23 mouse cellular contexts compared by ENCODE assay signal in genomic region chr2:157185022-157185660, GRCm38 (mm10). TPM values are rescaled to one million over a fixed set of nuclear protein-coding genes. Genes with fewer than 3 reads are reported as not detected.
DNase-seq lines count a peak whose midpoint lies in the region; ATAC-seq and TF ChIP-seq lines count a peak whose summit lies in the region.
"Had no signal": no experiment of that assay in that cellular context is flagged by ENCODE, and none has a peak within 500 bp of the region (broad histone marks: within the 10 kb centered on the region; RNA-seq: fewer than 3 reads in every experiment).

No protein-coding gene starts in this region.

- H3K27me3 ChIP-seq in heart, embryonic 10.5 days (ENCODE audit: insufficient read depth, poor library complexity, severe bottlenecking), result no peaks in the 10 kb centered on the region
- H3K27me3 ChIP-seq in megakaryocyte, embryonic 14.5 days (replicated peaks), result no peaks in the 10 kb centered on the region
- H3K27me3 ChIP-seq in liver, embryonic 16.5 days (ENCODE audit: control insufficient read depth, insufficient read depth, low read depth, low read length), result no peaks in the 10 kb centered on the region
- H3K27me3 ChIP-seq in forebrain, embryonic 12.5 days, result no peaks in the 10 kb centered on the region
- no peaks in the 10 kb centered on the region for H3K27me3 ChIP-seq in midbrain, postnatal 0 days (ENCODE audit: insufficient read depth, low read length)
- H3K27me3 ChIP-seq: hindbrain, embryonic 15.5 days; intestine, embryonic 15.5 days; Patski had no signal

- H3K36me3 ChIP-seq in heart, embryonic 10.5 days, result peaks cover 70% of the 10 kb centered on the region
- H3K36me3 ChIP-seq in megakaryocyte, embryonic 14.5 days (replicated peaks; ENCODE audit: low read length), result peaks cover 77% of the 10 kb centered on the region
- peaks cover 48% of the 10 kb centered on the region for H3K36me3 ChIP-seq in liver, embryonic 16.5 days (ENCODE audit: control insufficient read depth, insufficient read depth)
- H3K36me3 ChIP-seq in forebrain, embryonic 12.5 days (replicated peaks), result peaks cover 80% of the 10 kb centered on the region
- peaks cover 13% of the 10 kb centered on the region for H3K36me3 ChIP-seq in midbrain, postnatal 0 days (ENCODE audit: insufficient read depth, low read length)

- no peak for DNase-seq in heart, embryonic 10.5 days (ENCODE audit: low spot score)
- no peak for DNase-seq in heart, postnatal 36 days
- no peak for DNase-seq in ovary, postnatal 10 days (ENCODE audit: low spot score)
- no peak for DNase-seq in midbrain, postnatal 0 days (ENCODE audit: low spot score)
- DNase-seq: adrenal gland, postnatal 10 days; cerebellum, adult 11 months; gastrocnemius, postnatal 14 days; heart, postnatal 4 days; kidney, adult 9 months; kidney, postnatal 36 days; left cerebral cortex, postnatal 4 days; lung, postnatal 10 days; thymus, postnatal 14 days had no signal

- intact Hi-C loops in heart, postnatal 36 days (cut with DNase I), result no loop called here

- H3K4me2 ChIP-seq in liver, embryonic 16.5 days (ENCODE audit: low read depth, low read length), result 0 out of 2 replicates have a peak overlapping the region, but pooled peaks have one; percentile 5
- no peak overlapping the region for H3K4me2 ChIP-seq in forebrain, embryonic 12.5 days
- H3K4me2 ChIP-seq in midbrain, postnatal 0 days (ENCODE audit: low read depth, low read length, poor library complexity, severe bottlenecking), result no peak overlapping the region
- H3K4me2 ChIP-seq: hindbrain, embryonic 15.5 days; intestine, embryonic 15.5 days had no signal

- H3K4me3 ChIP-seq in heart, embryonic 10.5 days, result no peak overlapping the region
- H3K4me3 ChIP-seq in megakaryocyte, embryonic 14.5 days (replicated peaks), result peak overlapping the region; percentile 14
- H3K4me3 ChIP-seq in liver, embryonic 16.5 days (ENCODE audit: low read depth, low read length), result no peak overlapping the region
- H3K4me3 ChIP-seq in forebrain, embryonic 12.5 days (replicated peaks), result no peak overlapping the region
- H3K4me3 ChIP-seq in midbrain, postnatal 0 days (ENCODE audit: low read depth, low read length), result no peak overlapping the region
- H3K4me3 ChIP-seq: embryonic facial prominence, embryonic 10.5 days; hindbrain, embryonic 15.5 days; intestine, embryonic 15.5 days; left cerebral cortex, adult 2 months had no signal

- H3K4me1 ChIP-seq in heart, embryonic 10.5 days, result peaks cover 9% of the 10 kb centered on the region; the same call in 1 of the 2 replicates
- peaks cover 11% of the 10 kb centered on the region for H3K4me1 ChIP-seq in megakaryocyte, embryonic 14.5 days
- H3K4me1 ChIP-seq in liver, embryonic 16.5 days (ENCODE audit: control insufficient read depth, low read depth, low read length), result peaks cover 14% of the 10 kb centered on the region
- H3K4me1 ChIP-seq in forebrain, embryonic 12.5 days, result no peaks in the 10 kb centered on the region
- no peaks in the 10 kb centered on the region for H3K4me1 ChIP-seq in midbrain, postnatal 0 days (ENCODE audit: insufficient read depth, low read length)
- H3K4me1 ChIP-seq: embryonic facial prominence, embryonic 10.5 days; hindbrain, embryonic 15.5 days; intestine, embryonic 15.5 days had no signal

- H3K9ac ChIP-seq in liver, embryonic 16.5 days (ENCODE audit: low read depth, low read length), result no peak overlapping the region
- no peak overlapping the region for H3K9ac ChIP-seq in forebrain, embryonic 12.5 days
- no peak overlapping the region for H3K9ac ChIP-seq in midbrain, postnatal 0 days (replicated peaks; ENCODE audit: low read length, poor library complexity, severe bottlenecking)
- H3K9ac ChIP-seq: hindbrain, embryonic 15.5 days; intestine, embryonic 15.5 days had no signal

- no peak for TF ChIP-seq CTCF in midbrain, postnatal 0 days (IDR thresholded peaks at IDR 0.05)

- ATAC-seq in megakaryocyte, adult 5-6 weeks (ENCODE audit: poor library complexity, severe bottlenecking), result no peak
- peak; percentile 88 for ATAC-seq in liver, embryonic 16.5 days (ENCODE audit: low read depth)
- ATAC-seq in forebrain, embryonic 12.5 days (ENCODE audit: low FRiP score), result no peak
- ATAC-seq in midbrain, postnatal 0 days (ENCODE audit: low FRiP score), result no peak
- ATAC-seq: forebrain, embryonic 14.5 days; intestine, embryonic 15.5 days; Patski had no signal

- WGBS in heart, embryonic 10.5 days, result 67% methylated on average over 13 of the region's 13 CpGs
- WGBS in liver, embryonic 16.5 days (ENCODE audit: insufficient replicate concordance), result 50% methylated on average over 13 of the region's 13 CpGs
- WGBS in forebrain, embryonic 12.5 days, result 93% methylated on average over 13 of the region's 13 CpGs
- 95% methylated on average over 13 of the region's 13 CpGs for WGBS in midbrain, postnatal 0 days

- H3K27ac ChIP-seq in heart, embryonic 10.5 days, result 0 out of 2 replicates have a peak overlapping the region, but pooled peaks have one; percentile 42
- H3K27ac ChIP-seq in liver, embryonic 16.5 days (ENCODE audit: low read length), result peak overlapping the region; percentile 45; the same call in 1 of the 2 replicates
- no peak overlapping the region for H3K27ac ChIP-seq in forebrain, embryonic 12.5 days
- no peak overlapping the region for H3K27ac ChIP-seq in midbrain, postnatal 0 days (ENCODE audit: low read depth, low read length)
- H3K27ac ChIP-seq: embryonic facial prominence, embryonic 10.5 days; hindbrain, embryonic 15.5 days; intestine, embryonic 15.5 days; left cerebral cortex, adult 2 months had no signal

- H3K9me3 ChIP-seq in heart, embryonic 10.5 days, result no peaks in the 10 kb centered on the region
- H3K9me3 ChIP-seq in megakaryocyte, embryonic 14.5 days, result no peaks in the 10 kb centered on the region
- no peaks in the 10 kb centered on the region for H3K9me3 ChIP-seq in liver, embryonic 16.5 days (replicated peaks; ENCODE audit: control insufficient read depth, low read length)
- H3K9me3 ChIP-seq in forebrain, embryonic 12.5 days, result no peaks in the 10 kb centered on the region
- H3K9me3 ChIP-seq in midbrain, postnatal 0 days (ENCODE audit: low read length), result no peaks in the 10 kb centered on the region
- H3K9me3 ChIP-seq: embryonic facial prominence, embryonic 10.5 days; hindbrain, embryonic 15.5 days; intestine, embryonic 15.5 days had no signal

RNA-seq across cellular contexts. Expression of gene Rbl1, which starts 19.2 kb away (rescaled TPM):
- polyA plus RNA-seq in heart, embryonic 10.5 days (2016; fragmentation: Nextera tagmentation; extraction: Ambion mirVana), result 15.9 and 18.5 TPM in 2 replicates
- 1 to 10 TPM; 1.4 to 2.6 TPM for total RNA-seq in heart, postnatal 36 days (2021)
- 1.3 and 2.1 TPM in 2 replicates for polyA plus RNA-seq in megakaryocyte, embryonic 14.5 days (2012; ENCODE audit: insufficient read depth, low replicate concordance)
- 94.0 and 94.1 TPM in 2 replicates for total RNA-seq in megakaryocyte, adult 5-6 weeks (2015)
- 88.4 and 90.3 TPM in 2 replicates for total RNA-seq in megakaryocyte, adult 5-6 weeks (2017)
- 17.0 and 18.2 TPM in 2 replicates for polyA plus RNA-seq in liver, embryonic 16.5 days (2015; fragmentation: Nextera tagmentation; extraction: Ambion mirVana)
- polyA plus RNA-seq in forebrain, embryonic 12.5 days (2016; fragmentation: Nextera tagmentation; extraction: Ambion mirVana), result 35.6 and 36.2 TPM in 2 replicates
- total RNA-seq in midbrain, postnatal 0 days (2014; rRNA removed), result 6.7 and 8.0 TPM in 2 replicates
- 3.1 and 3.8 TPM in 2 replicates for polyA plus RNA-seq in midbrain, postnatal 0 days (2015; fragmentation: Nextera tagmentation; extraction: Ambion mirVana)

RNA-seq across cellular contexts. Expression of gene Samhd1, which starts 50.1 kb away (rescaled TPM):
- polyA plus RNA-seq in heart, embryonic 10.5 days (2016; fragmentation: Nextera tagmentation; extraction: Ambion mirVana), result 20.3 and 26.6 TPM in 2 replicates
- 10 to 100 TPM; 21.9 to 29.5 TPM for total RNA-seq in heart, postnatal 36 days (2021)
- polyA plus RNA-seq in megakaryocyte, embryonic 14.5 days (2012; ENCODE audit: insufficient read depth, low replicate concordance), result 16.0 and 27.3 TPM in 2 replicates
- total RNA-seq in megakaryocyte, adult 5-6 weeks (2015), result 730 and 815 TPM in 2 replicates
- 599 and 677 TPM in 2 replicates for total RNA-seq in megakaryocyte, adult 5-6 weeks (2017)
- 14.9 and 16.3 TPM in 2 replicates for polyA plus RNA-seq in liver, embryonic 16.5 days (2015; fragmentation: Nextera tagmentation; extraction: Ambion mirVana)
- 20.7 and 22.6 TPM in 2 replicates for polyA plus RNA-seq in forebrain, embryonic 12.5 days (2016; fragmentation: Nextera tagmentation; extraction: Ambion mirVana)
- 13.0 and 14.1 TPM in 2 replicates for total RNA-seq in midbrain, postnatal 0 days (2014; rRNA removed)
- polyA plus RNA-seq in midbrain, postnatal 0 days (2015; fragmentation: Nextera tagmentation; extraction: Ambion mirVana), result 8.7 and 9.9 TPM in 2 replicates

Comparison
In these comparisons a context has a peak if more than half of its experiments do, and no peak if none do; other contexts are left out.
1. H3K27ac ChIP-seq: peak in heart, embryonic 10.5 days (single experiment) and liver, embryonic 16.5 days (single experiment); none in forebrain, embryonic 12.5 days (single experiment) and midbrain, postnatal 0 days (single experiment).